Mouse (Mus musculus) monocyte, adult 2 months (primary cell): ENCODE measurements at regions not wholly inside any gene's neighbourhood (a gene's known extent, or its start where the extent isn't known, plus 50 kb on each side); places are given as distances from the start of the nearest gene placed in this dataset.
"Not testable (repeated sequence)": the region's sequence is repeated elsewhere in the genome, so short reads cannot be mapped to it uniquely, and the experiment has no call there.

ENCODE experiments used
- DNase-seq, 2 experiments: peaks; one replicate each; pipeline ENCODE4 v3.0.0; 2022; ENCODE audit warnings: low spot score in 2 of 2, low read depth in 1 of 2

DNA sequence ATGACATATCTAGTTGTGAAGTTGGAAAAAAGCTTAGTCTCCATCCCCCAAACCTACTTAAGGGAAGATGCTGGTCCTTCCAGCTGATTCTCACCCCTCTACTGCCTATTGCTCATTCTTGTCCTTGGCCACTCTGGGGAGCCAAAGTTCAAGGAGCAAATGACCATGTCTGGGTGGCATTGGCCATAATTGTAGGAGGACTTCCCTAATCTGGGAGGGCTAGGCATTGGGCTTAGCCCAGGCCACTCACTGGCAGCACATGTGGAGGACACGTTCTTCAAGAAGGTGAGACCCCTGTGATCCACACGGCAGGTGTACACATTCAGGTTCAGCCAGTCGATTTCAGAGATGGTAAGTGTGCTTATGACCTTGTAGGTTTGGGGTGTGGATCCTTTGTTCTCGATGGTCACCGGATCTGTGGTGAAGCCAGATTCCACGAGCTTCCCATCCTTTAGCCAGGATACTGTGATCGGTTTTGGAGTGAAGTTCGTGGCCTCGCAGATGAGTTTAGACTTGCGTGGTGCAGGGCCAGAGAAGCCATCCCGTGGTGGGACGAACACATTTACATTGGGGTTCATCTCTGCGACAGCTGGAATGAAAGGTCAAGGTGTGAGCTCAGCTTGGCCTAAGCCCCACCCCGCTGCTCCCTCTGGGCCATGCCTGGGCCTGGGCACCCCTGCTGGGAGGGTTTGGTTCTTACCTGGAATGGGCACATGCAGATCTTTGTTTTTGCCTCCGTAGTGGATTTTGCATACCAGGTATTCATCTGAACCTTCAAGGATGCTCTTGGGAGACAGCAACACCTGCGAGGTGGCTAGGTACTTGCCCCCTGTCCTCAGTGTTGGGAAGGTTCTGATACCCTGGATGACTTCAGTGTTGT is 67.4 kb upstream of the Adam6b start:
- no peak for DNase-seq

DNA sequence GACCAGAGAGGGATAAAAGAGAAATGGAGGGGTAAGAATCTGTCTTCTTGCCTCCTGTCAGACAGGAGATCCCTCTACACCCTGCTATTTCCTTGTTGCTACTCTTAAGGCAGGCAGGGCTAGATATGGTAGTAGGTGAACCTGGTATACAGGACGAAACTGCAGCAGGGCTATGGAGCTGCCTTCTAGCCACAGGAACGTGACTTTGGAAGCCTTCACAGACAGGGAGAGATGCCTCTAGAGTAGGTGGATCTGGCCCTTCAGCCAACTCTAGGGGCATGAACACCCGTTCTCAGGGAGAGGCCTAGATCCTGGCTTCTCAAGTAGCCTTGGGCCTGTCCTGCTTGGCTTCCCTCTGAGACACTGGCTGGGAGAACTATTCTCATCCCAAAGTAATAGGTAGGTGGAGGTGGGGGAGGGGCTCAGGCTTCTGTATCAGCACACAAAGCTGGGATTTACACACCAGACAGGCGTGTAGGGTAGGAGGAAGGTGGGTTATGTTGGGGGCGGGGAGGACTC is 66.5 kb upstream of the Adam6b start:
- DNase-seq: no peak

DNA sequence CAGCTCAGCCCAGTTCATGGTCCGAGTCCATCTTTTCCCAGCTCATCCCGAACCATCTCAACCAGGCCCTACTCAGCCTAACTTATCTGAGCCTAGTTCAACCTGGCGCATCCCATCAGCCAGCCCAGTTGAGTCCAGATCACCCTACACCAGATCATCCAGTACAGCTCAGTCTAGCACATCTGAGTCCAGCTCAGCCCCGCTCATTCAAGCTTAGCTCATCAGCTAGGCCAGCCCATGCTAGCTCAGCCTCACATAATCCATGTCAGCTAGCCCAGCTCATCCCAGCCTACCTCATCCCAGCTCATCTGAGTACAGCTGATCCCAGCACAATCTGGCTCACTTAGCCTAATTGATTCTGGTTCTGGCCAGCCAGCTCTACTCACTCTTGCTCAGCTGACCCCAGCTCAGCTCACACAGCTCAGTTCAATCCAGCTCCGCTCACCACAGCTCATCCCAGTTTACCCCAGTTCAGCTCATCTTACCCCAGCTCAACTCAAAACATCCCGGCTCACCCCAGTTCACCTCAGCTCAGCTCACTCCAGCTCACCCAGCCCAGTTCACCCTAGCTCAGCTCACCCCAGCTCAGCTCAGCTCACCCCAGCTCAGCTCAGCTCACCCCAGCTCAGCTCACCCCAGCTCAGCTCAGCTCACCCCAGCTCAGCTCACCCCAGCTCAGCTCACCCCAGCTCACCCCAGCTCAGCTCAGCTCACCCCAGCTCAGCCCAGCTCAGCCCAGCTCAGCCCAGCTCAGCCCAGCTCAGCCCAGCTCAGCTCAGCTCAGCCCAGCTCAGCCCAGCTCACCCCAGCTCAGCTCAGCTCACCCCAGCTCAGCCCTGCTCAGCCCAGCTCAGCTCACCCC is 65.3 kb upstream of the Adam6b start:
- no peak for DNase-seq

DNA sequence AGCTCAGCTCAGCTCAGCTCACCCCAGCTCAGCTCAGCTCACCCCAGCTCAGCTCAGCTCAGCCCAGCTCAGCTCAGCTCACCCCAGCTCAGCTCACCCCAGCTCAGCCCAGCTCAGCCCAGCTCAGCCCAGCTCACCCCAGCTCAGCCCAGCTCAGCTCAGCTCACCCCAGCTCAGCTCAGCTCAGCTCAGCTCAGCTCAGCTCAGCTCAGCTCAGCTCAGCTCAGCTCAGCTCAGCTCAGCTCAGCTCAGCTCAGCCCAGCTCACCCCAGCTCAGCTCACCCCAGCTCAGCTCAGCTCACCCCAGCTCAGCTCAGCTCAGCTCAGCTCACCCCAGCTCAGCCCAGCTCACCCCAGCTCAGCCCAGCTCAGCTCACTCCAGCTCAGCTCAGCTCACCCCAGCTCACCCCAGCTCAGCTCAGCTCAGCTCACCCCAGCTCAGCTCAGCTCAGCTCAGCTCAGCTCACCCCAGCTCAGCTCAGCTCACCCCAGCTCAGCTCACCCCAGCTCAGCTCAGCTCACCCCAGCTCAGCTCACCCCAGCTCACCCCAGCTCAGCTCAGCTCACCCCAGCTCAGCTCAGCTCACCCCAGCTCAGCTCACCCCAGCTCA is 64.6 kb upstream of the Adam6b start:
- not testable (repeated sequence) for DNase-seq

DNA sequence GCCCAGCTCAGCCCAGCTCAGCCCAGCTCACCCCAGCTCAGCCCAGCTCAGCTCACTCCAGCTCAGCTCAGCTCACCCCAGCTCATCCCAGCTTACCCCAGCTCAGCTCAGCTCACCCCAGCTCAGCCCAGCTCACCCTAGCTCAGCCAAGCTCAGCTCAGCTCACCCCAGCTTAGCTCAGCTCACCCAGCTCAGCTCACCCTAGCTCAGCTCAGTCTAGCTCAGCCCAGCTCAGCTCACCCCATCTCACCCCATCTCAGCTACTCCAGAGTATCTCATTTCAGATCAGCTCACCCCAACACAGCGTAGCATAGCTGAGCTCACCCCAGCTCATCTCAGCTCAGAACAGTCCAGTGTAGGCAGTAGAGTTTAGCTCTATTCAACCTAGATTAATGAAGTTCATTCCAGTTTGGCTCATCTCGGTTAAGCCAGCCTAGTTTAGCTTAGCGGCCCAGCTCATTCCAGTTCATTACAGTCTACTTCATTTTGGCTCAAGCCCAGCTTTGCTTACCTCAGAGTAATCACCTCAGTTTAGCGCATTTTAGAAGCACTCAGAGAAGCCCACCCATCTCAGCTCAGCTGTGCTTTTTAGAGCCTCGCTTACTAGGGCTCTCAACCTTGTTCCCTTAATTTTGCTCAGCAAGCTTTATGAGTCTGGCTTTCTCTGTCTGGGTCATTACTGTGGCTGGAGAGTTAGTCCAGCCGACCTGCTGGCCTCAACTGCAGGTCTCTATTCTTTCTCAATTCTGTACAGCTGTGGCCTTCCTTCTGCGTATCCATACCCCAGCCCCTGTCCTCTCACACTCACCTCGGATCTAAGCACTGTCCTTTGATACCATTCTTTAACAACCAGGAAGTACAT is 63.9 kb upstream of the Adam6b start:
- no peak for DNase-seq

DNA sequence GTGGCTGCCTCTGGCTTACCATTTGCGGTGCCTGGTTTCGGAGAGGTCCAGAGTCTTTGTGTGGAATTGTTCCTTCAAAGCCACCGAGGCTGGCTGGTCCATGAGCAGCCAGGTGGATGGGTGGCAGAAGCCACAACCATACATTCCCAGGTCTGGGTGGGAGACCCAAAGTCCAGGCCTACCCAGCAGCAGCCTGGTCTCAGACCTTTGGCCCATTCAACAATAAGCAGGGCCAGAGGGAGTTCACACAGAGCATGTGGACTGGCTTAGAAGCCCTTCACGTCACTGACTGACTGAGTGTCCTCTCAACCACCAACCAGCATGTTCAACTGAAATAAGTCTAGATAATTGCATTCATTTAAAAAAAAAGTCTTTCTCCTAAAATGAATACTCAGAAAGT is 62.7 kb upstream of the Adam6b start:
- DNase-seq: no peak

DNA sequence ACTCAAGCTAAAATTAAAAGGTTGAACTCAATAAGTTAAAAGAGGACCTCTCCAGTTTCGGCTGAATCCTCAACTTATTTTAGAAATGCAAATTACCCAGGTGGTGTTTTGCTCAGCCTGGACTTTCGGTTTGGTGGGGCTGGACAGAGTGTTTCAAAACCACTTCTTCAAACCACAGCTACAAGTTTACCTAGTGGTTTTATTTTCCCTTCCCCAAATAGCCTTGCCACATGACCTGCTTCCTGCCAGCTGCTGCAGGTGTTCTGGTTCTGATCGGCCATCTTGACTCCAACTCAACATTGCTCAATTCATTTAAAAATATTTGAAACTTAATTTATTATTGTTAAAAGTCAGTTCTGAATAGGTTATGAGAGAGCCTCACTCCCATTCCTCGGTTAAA is 62.0 kb upstream of the Adam6b start:
- DNase-seq: peak in 1 of 2 experiments; percentile 26

DNA sequence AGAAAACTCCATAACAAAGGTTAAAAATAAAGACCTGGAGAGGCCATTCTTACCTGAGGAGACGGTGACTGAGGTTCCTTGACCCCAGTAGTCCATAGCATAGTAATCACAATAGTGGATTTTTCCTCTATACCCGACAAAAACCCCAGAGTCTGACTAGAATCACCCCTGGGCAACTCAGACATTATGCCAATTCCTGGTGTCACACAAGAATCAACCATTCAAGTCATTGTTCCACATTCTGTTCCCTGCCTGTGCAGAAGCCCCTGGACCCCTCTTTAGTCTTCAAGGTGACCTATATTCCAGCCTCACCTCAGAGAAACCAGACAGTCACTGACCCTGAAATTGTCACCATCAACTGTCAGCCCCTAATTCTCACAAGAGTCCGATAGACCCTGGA is 60.9 kb upstream of the Adam6b start:
- no peak for DNase-seq

DNA sequence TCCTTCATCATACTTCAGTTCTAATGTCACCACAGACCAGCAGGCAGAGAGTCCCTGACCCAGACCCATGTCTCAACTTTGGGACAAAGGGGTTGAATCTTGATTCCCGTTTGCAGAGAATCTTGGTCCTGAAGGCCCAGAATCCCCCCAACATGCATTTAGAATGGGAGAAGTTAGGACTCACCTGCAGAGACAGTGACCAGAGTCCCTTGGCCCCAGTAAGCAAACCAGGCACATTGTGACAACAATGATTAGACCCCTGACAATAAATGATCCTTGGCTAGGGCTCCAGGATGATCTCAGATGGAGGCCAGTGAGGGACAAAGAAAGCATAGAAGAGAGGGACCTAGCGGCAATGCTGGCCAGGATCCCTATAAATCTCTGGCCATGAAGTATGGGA is 60.4 kb upstream of the Adam6b start:
- no peak for DNase-seq

DNA sequence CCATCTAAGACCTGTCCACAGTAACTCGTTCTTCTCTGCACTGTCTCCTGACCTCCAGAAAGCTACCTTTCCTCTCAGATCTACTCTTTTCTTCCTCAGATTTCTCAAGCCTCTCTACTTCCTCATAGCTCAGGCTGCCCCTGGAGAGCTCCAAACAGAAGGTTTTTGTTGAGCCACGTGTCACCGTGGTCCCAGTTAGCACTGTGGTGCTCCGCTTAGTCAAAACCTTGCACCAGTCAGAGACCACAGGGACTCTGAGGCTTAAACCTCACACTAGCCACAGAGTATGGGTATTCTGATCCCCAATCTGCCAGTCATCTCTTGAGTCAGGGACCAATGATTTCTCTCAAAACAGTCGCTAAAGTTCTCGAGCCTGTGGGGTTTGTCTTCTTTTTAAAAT is 59.0 kb upstream of the Adam6b start:
- no peak for DNase-seq
